ENCODE assay signal across 8 mouse cellular contexts in genomic region chr2:114011838-114012237, GRCm38 (mm10). TPM values are rescaled to one million over a fixed set of nuclear protein-coding genes. Genes with fewer than 3 reads are reported as not detected.
DNase-seq lines count a peak whose midpoint lies in the region; ATAC-seq lines count a peak whose summit lies in the region.

No protein-coding gene starts in this region.

- H3K4me2 ChIP-seq in midbrain, embryonic 14.5 days (ENCODE audit: low read length): peak overlapping the region; percentile 80

- no peaks in the 10 kb centered on the region for H3K36me3 ChIP-seq in midbrain, embryonic 14.5 days (ENCODE audit: control insufficient read depth, insufficient read depth, low read length)

- peak overlapping the region; percentile 73 for H3K4me3 ChIP-seq in midbrain, embryonic 14.5 days (replicated peaks; ENCODE audit: low read depth, low read length)

- no peak for ATAC-seq in midbrain, embryonic 14.5 days (ENCODE audit: low FRiP score, low TSS enrichment)

- 44% methylated on average over 4 of the region's 4 CpGs for WGBS in midbrain, embryonic 14.5 days

- no peaks in the 10 kb centered on the region for H3K9me3 ChIP-seq in midbrain, embryonic 14.5 days (ENCODE audit: control insufficient read depth, low read length)

- peaks cover 4% of the 10 kb centered on the region; the same call in 1 of the 2 replicates for H3K4me1 ChIP-seq in midbrain, embryonic 14.5 days (ENCODE audit: control insufficient read depth, insufficient read depth, low read length)

- no peak overlapping the region for H3K9ac ChIP-seq in midbrain, embryonic 14.5 days (replicated peaks; ENCODE audit: low read length)

- no peak overlapping the region for H3K27ac ChIP-seq in midbrain, embryonic 14.5 days (replicated peaks; ENCODE audit: low read depth, low read length)

- H3K27me3 ChIP-seq in midbrain, embryonic 14.5 days (ENCODE audit: control insufficient read depth, insufficient read depth, low read length): 0 out of 2 replicates have a peak, but pooled peaks cover 4% of the 10 kb centered on the region

- DNase-seq in ovary, postnatal 10 days (ENCODE audit: low spot score): peak; percentile 15
- no peak for DNase-seq in ovary, adult 18-20 months (ENCODE audit: low spot score)
- peak; percentile 82 for DNase-seq in embryo, embryonic 10 days (ENCODE audit: low spot score)
- peak; percentile 7 to 40 for DNase-seq in kidney, adult 8-10 months
- DNase-seq in midbrain, embryonic 14.5 days: peak; percentile 59
- no peak for DNase-seq in spleen, postnatal 14 days (ENCODE audit: low spot score in 2 of 2)
- no peak for DNase-seq in right cerebral cortex, postnatal 10 days (ENCODE audit: low spot score in 2 of 2)
- no peak for DNase-seq in spleen, adult 12 weeks (ENCODE audit: low spot score)

RNA-seq across cellular contexts. Expression of gene Gjd2, which starts 1.6 kb away (rescaled TPM):
- polyA plus RNA-seq in midbrain, embryonic 14.5 days (2014; fragmentation: Nextera tagmentation; extraction: Ambion mirVana): 6.3 and 17.6 TPM in 2 replicates

RNA-seq across cellular contexts. Expression of gene Actc1, which starts 41.5 kb away (rescaled TPM):
- polyA plus RNA-seq in midbrain, embryonic 14.5 days (2014; fragmentation: Nextera tagmentation; extraction: Ambion mirVana): 0.24 and 0.89 TPM in 2 replicates

Comparison
In these comparisons a context has a peak if more than half of its experiments do, and no peak if none do; other contexts are left out.
1. DNase-seq: peak in ovary, postnatal 10 days (single experiment), embryo, embryonic 10 days (single experiment), kidney, adult 8-10 months (2 of 2) and midbrain, embryonic 14.5 days (single experiment); none in ovary, adult 18-20 months (single experiment), spleen, postnatal 14 days (0 of 2), right cerebral cortex, postnatal 10 days (0 of 2) and spleen, adult 12 weeks (single experiment).